Mouse (Mus musculus) hindbrain, embryonic 10.5 days (tissue): ENCODE measurements around the gene Endov. TPM values are rescaled to one million over a fixed set of nuclear protein-coding genes. Genes with fewer than 3 reads are reported as not detected.

Experiments
- DNase-seq: peaks from one replicate; pipeline ENCODE4 v3.0.0-alpha.2; 2017; ENCODE audit warnings: low spot score
- H3K27ac ChIP-seq: fragments of 300-500 bp; sonication (generic); 2 replicates; pipeline ENCODE4 v1.5.1; 2016; ENCODE audit warnings: mild to moderate bottlenecking, moderate library complexity
- H3K27me3 ChIP-seq: fragments of 300-500 bp; sonication (generic); 2 replicates; pipeline ENCODE4 v1.6.1; 2016; ENCODE audit warnings: mild to moderate bottlenecking; ENCODE audit not compliant: poor library complexity, insufficient read depth, severe bottlenecking
- H3K36me3 ChIP-seq: fragments of 300-500 bp; sonication (generic); 2 replicates; pipeline ENCODE4 v1.6.1; 2016; ENCODE audit warnings: mild to moderate bottlenecking, moderate library complexity
- H3K4me1 ChIP-seq: fragments of 300-500 bp; sonication (generic); replicated peaks from 2 replicates; pipeline ENCODE4 v1.6.1; 2016; ENCODE audit warnings: mild to moderate bottlenecking
- H3K4me3 ChIP-seq: fragments of 300-500 bp; sonication (generic); 2 replicates; pipeline ENCODE4 v1.5.1; 2016; ENCODE audit warnings: mild to moderate bottlenecking, moderate library complexity
- H3K9me3 ChIP-seq: fragments of 300-500 bp; sonication (generic); 2 replicates; pipeline ENCODE4 v1.6.1; 2016; ENCODE audit warnings: mild to moderate bottlenecking, moderate library complexity
- WGBS: fragments of 180-500 bp; shearing (Covaris S2); methylation state at CpG from one replicate; pipeline ENCODE4 v1.1.7; 2016; 5-methylcytosine and 5-hydroxymethylcytosine counted together
- polyA plus RNA-seq: library from polyadenylated mRNA; unstranded; fragments of >200 nt; fragmentation: Nextera tagmentation; extraction: Ambion mirVana; gene quantifications from 2 replicates; pipeline ENCODE4 v1.2.1, GENCODE M21; 2016

Gene Endov
- polyA plus RNA-seq, 1 experiment from 2014 or later = 23.4 TPM

- DNase-seq = no peak
- 54% methylated on average over 16 of the region's 16 CpGs for WGBS
- Histone ChIP-seq H3K36me3 (no peaks in the 10 kb centered on the region; the same call in 1 of the 2 replicates), H3K27ac (no peak overlapping the region), H3K9me3 (no peaks in the 10 kb centered on the region), H3K4me3 (no peak overlapping the region), H3K27me3 (peaks cover 95% of the 10 kb centered on the region), H3K4me1 (peaks cover 51% of the 10 kb centered on the region)
Observed at GRCm38 (mm10) chr11:119543816-119544517, 52.8 kb downstream of the Endov start.

- H3K9me3 ChIP-seq = no peaks in the 10 kb centered on the region
- WGBS = 87% methylated on average over 15 of the region's 15 CpGs
- H3K4me3 ChIP-seq = no peak overlapping the region; the same call in 1 of the 2 replicates
- DNase-seq = no peak
- H3K36me3 ChIP-seq = no peaks in the 10 kb centered on the region; the same call in 1 of the 2 replicates
- peaks cover 57% of the 10 kb centered on the region for H3K4me1 ChIP-seq
- H3K27me3 ChIP-seq = peaks cover 98% of the 10 kb centered on the region
- no peak overlapping the region for H3K27ac ChIP-seq
Observed at GRCm38 (mm10) chr11:119544518-119545105, 53.5 kb downstream of the Endov start.

GRCm38 (mm10) chr11:119545281-119545680, 54.1 kb downstream of the Endov start:
- DNase-seq = no peak
- Histone ChIP-seq H3K27me3 (peaks cover 98% of the 10 kb centered on the region), H3K9me3 (no peaks in the 10 kb centered on the region), H3K4me1 (peaks cover 61% of the 10 kb centered on the region), H3K4me3 (peak overlapping the region; percentile 71; the same call in 1 of the 2 replicates), H3K36me3 (no peaks in the 10 kb centered on the region; the same call in 1 of the 2 replicates), H3K27ac (no peak overlapping the region)
- 44% methylated on average over 3 of the region's 3 CpGs for WGBS

- Histone ChIP-seq H3K36me3 (no peaks in the 10 kb centered on the region; the same call in 1 of the 2 replicates), H3K27me3 (peaks cover 98% of the 10 kb centered on the region), H3K4me3 (peak overlapping the region; percentile 71), H3K4me1 (peaks cover 61% of the 10 kb centered on the region), H3K27ac (peak overlapping the region; percentile 80; the same call in 1 of the 2 replicates), H3K9me3 (no peaks in the 10 kb centered on the region)
- 13% methylated on average over 10 of the region's 10 CpGs for WGBS
- DNase-seq = peak; percentile 38
Observed at GRCm38 (mm10) chr11:119545741-119546495, 54.8 kb downstream of the Endov start.

- Histone ChIP-seq H3K4me1 (peaks cover 61% of the 10 kb centered on the region), H3K36me3 (no peaks in the 10 kb centered on the region), H3K9me3 (no peaks in the 10 kb centered on the region), H3K27me3 (peaks cover 98% of the 10 kb centered on the region), H3K4me3 (peak overlapping the region; percentile 71), H3K27ac (peak overlapping the region; percentile 80)
- 1% methylated on average over 46 of the region's 46 CpGs for WGBS
- DNase-seq = peak; percentile 63
Observed at GRCm38 (mm10) chr11:119546496-119547182, 55.5 kb downstream of the Endov start.

GRCm38 (mm10) chr11:119547183-119547921, 56.2 kb downstream of the Endov start, which contains the start of gene Nptx1:
Nptx1 (minus strand) TSS chr11:119547753.
- WGBS = under 1% methylated on average over 90 of the region's 90 CpGs
- peaks cover 62% of the 10 kb centered on the region for H3K4me1 ChIP-seq
- peak; percentile 61 for DNase-seq
- H3K27me3 ChIP-seq = peaks cover 100% of the 10 kb centered on the region
- peak within 1 kb of the TSS; percentile 80 for H3K27ac ChIP-seq
- H3K9me3 ChIP-seq = no peaks in the 10 kb centered on the region
- H3K4me3 ChIP-seq = peak within 1 kb of the TSS; percentile 71
- no peaks in the 10 kb centered on the region for H3K36me3 ChIP-seq

- DNase-seq = peak; percentile 58
- Histone ChIP-seq H3K4me1 (peaks cover 64% of the 10 kb centered on the region), H3K36me3 (no peaks in the 10 kb centered on the region), H3K4me3 (peak overlapping the region; percentile 71), H3K27me3 (peaks cover 100% of the 10 kb centered on the region), H3K9me3 (no peaks in the 10 kb centered on the region), H3K27ac (peak overlapping the region; percentile 80)
- under 1% methylated on average over 39 of the region's 39 CpGs for WGBS
Observed at GRCm38 (mm10) chr11:119547951-119548591, 56.9 kb downstream of the Endov start.

GRCm38 (mm10) chr11:119548741-119549370, 57.7 kb downstream of the Endov start:
- Histone ChIP-seq H3K9me3 (no peaks in the 10 kb centered on the region), H3K4me1 (peaks cover 59% of the 10 kb centered on the region), H3K36me3 (no peaks in the 10 kb centered on the region), H3K27ac (peak overlapping the region; percentile 77), H3K4me3 (peak overlapping the region; percentile 71), H3K27me3 (peaks cover 100% of the 10 kb centered on the region)
- DNase-seq = peak; percentile 35
- 1% methylated on average over 37 of the region's 37 CpGs for WGBS

- H3K36me3 ChIP-seq = no peaks in the 10 kb centered on the region
- under 1% methylated on average over 43 of the region's 43 CpGs for WGBS
- H3K4me1 ChIP-seq = peaks cover 57% of the 10 kb centered on the region
- DNase-seq = no peak
- H3K27ac ChIP-seq = peak overlapping the region; percentile 77
- peaks cover 100% of the 10 kb centered on the region for H3K27me3 ChIP-seq
- no peaks in the 10 kb centered on the region for H3K9me3 ChIP-seq
- H3K4me3 ChIP-seq = peak overlapping the region; percentile 71
Observed at GRCm38 (mm10) chr11:119549371-119549811, 58.2 kb downstream of the Endov start.

GRCm38 (mm10) chr11:119550546-119551335, 59.6 kb downstream of the Endov start:
- H3K4me1 ChIP-seq = peaks cover 45% of the 10 kb centered on the region
- H3K27me3 ChIP-seq = peaks cover 100% of the 10 kb centered on the region
- WGBS = 52% methylated on average over 10 of the region's 10 CpGs
- no peak overlapping the region for H3K4me3 ChIP-seq
- no peaks in the 10 kb centered on the region for H3K9me3 ChIP-seq
- H3K36me3 ChIP-seq = no peaks in the 10 kb centered on the region
- no peak for DNase-seq
- no peak overlapping the region for H3K27ac ChIP-seq
